Mouse (Mus musculus): Measurements from ENCODE around the gene Lmcd1. TPM values are rescaled to one million over a fixed set of nuclear protein-coding genes. Genes with fewer than 3 reads are reported as not detected.

Gene Lmcd1
- total and polyA plus RNA-seq, 3 experiments: not detected

DNA sequence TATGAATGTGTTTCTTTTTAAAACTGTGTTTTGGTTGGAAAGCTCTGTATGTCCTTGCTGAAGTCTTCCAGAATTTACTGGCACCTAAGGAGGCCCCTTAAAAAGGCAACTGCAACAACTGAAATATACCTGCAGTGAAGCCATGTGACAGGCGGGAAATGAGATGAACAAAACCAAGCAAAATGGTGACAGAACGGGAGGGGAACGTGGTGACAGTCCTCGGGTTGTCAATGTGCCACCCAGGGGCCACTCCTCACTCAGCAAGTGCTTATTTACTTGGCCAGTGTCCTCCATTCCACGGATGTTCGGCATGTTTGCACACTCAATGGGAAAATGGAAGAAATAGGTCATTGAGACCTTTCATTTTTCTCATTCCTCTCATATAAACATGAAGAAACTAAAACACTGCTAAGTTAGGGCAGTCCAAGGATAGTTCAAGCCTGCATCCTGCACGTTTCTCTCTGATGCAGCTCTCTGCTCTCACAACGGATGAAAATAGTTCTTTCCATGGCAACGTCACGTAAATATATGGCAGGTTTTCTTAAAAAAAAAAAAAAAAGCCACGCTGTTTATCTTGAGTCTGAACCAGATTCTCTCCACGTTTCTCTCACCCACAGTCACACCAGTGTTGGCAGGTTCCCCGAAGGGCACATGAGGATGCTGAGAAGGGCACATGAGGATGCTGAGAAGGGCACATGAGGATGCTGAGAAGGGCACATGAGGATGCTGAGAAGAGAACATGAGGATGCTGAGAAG lies 49.5 kb upstream of the Lmcd1 start:
- no peaks in the 10 kb centered on the region for H3K79me2 ChIP-seq (ENCODE audit: control insufficient read depth, insufficient read depth, low read length, poor library complexity)
- TF ChIP-seq EP300 (IDR thresholded peaks at IDR 0.05; ENCODE audit: low read depth in 1 of 2, low read length in 2 of 2): no peak
- TF ChIP-seq NELFE (IDR thresholded peaks at IDR 0.05; ENCODE audit: low read depth, low read length): no peak
- no peak for TF ChIP-seq MAZ (IDR thresholded peaks at IDR 0.05; ENCODE audit: low read depth, low read length)
- TF ChIP-seq BHLHE40 (IDR thresholded peaks at IDR 0.05; ENCODE audit: borderline replicate concordance, low read depth, low read length): no peak
- no peak for TF ChIP-seq E2F4 (IDR thresholded peaks at IDR 0.05; ENCODE audit: borderline replicate concordance, low read depth, low read length)
- TF ChIP-seq MEF2A (IDR thresholded peaks at IDR 0.05; ENCODE audit: extremely low read depth, insufficient replicate concordance, low read depth, low read length, poor library complexity, severe bottlenecking): no peak
- TF ChIP-seq POLR2AphosphoS5 (IDR thresholded peaks at IDR 0.05; ENCODE audit: borderline replicate concordance, low read depth, low read length): no peak
- TF ChIP-seq RAD21 (IDR thresholded peaks at IDR 0.05; ENCODE audit: low read depth, low read length): no peak
- no peak for TF ChIP-seq USF2 (IDR thresholded peaks at IDR 0.05; ENCODE audit: borderline replicate concordance in 1 of 2, insufficient read depth in 1 of 2, low read depth in 1 of 2, low read length in 2 of 2)
- no peak for TF ChIP-seq TAL1 (IDR thresholded peaks at IDR 0.05; ENCODE audit: low read length)
- no peak for TF ChIP-seq RCOR1 (IDR thresholded peaks at IDR 0.05; ENCODE audit: low read depth, low read length)
- TF ChIP-seq MAFK (IDR thresholded peaks at IDR 0.05; ENCODE audit: borderline replicate concordance, low read depth, low read length): no peak
- TF ChIP-seq GATA1 (IDR thresholded peaks at IDR 0.05; ENCODE audit: low read depth, low read length): no peak
- no peak for TF ChIP-seq SMC3 (IDR thresholded peaks at IDR 0.05; ENCODE audit: low read depth, low read length)
- TF ChIP-seq CTCF (IDR thresholded peaks at IDR 0.05 in 2 of 3, conservative IDR thresholded peaks at IDR 0.05 in 1 of 3; ENCODE audit: control insufficient read depth in 1 of 3, insufficient read depth in 1 of 3, low read depth in 2 of 3, low read length in 3 of 3, poor library complexity in 1 of 3, severe bottlenecking in 1 of 3): no peak
- TF ChIP-seq ZC3H11A (IDR thresholded peaks at IDR 0.05; ENCODE audit: low read depth, low read length): no peak
- no peak for TF ChIP-seq SIN3A (IDR thresholded peaks at IDR 0.05; ENCODE audit: low read length)
- TF ChIP-seq TCF12 (IDR thresholded peaks at IDR 0.05; ENCODE audit: low read depth, low read length): no peak
- no peak for TF ChIP-seq MXI1 (IDR thresholded peaks at IDR 0.05; ENCODE audit: low read depth, low read length)
- no peak overlapping the region for H3K4me3 ChIP-seq (ENCODE audit: control insufficient read depth in 1 of 2, insufficient read depth in 1 of 2, low read depth in 2 of 2, low read length in 2 of 2)
- H3K9me3 ChIP-seq (replicated peaks; ENCODE audit: insufficient read depth, low read length): no peaks in the 10 kb centered on the region
- no peaks in the 10 kb centered on the region for H3K36me3 ChIP-seq (ENCODE audit: control insufficient read depth in 1 of 2, insufficient read depth in 2 of 2, low read length in 2 of 2)
- DNase-seq (ENCODE audit: low read depth, low spot score): no peak
- H3K9ac ChIP-seq (ENCODE audit: control insufficient read depth, low read depth, low read length, poor library complexity, severe bottlenecking): no peak overlapping the region
- no peaks in the 10 kb centered on the region for H3K27me3 ChIP-seq (ENCODE audit: control insufficient read depth in 1 of 2, insufficient read depth in 2 of 2, low read length in 2 of 2)
- no peak overlapping the region for H3K27ac ChIP-seq (ENCODE audit: control insufficient read depth, low read depth, low read length)
- H3K4me1 ChIP-seq (ENCODE audit: control insufficient read depth in 1 of 2, insufficient read depth in 2 of 2, low read length in 2 of 2): no peaks in the 10 kb centered on the region

- Histone ChIP-seq H3K4me1 (ENCODE audit: control insufficient read depth in 1 of 2, insufficient read depth in 2 of 2, low read length in 2 of 2) (no peaks in the 10 kb centered on the region), H3K4me3 (ENCODE audit: control insufficient read depth in 1 of 2, insufficient read depth in 1 of 2, low read depth in 2 of 2, low read length in 2 of 2) (no peak overlapping the region), H3K27ac (ENCODE audit: control insufficient read depth, low read depth, low read length) (no peak overlapping the region), H3K9me3 (replicated peaks; ENCODE audit: insufficient read depth, low read length) (no peaks in the 10 kb centered on the region), H3K79me2 (ENCODE audit: control insufficient read depth, insufficient read depth, low read length, poor library complexity) (no peaks in the 10 kb centered on the region), H3K36me3 (ENCODE audit: control insufficient read depth in 1 of 2, insufficient read depth in 2 of 2, low read length in 2 of 2) (no peaks in the 10 kb centered on the region), H3K27me3 (ENCODE audit: control insufficient read depth in 1 of 2, insufficient read depth in 2 of 2, low read length in 2 of 2) (no peaks in the 10 kb centered on the region), H3K9ac (ENCODE audit: control insufficient read depth, low read depth, low read length, poor library complexity, severe bottlenecking) (no peak overlapping the region)
- TF ChIP-seq CHD1 (IDR thresholded peaks at IDR 0.05; ENCODE audit: low read depth, low read length): no peak
- TF ChIP-seq ZNF384 (IDR thresholded peaks at IDR 0.05; ENCODE audit: low read depth, low read length): no peak
- TF ChIP-seq USF1 (IDR thresholded peaks at IDR 0.05; ENCODE audit: low read depth, low read length): no peak
- TF ChIP-seq MEF2A (IDR thresholded peaks at IDR 0.05; ENCODE audit: extremely low read depth, insufficient replicate concordance, low read depth, low read length, poor library complexity, severe bottlenecking): no peak
- TF ChIP-seq ETS1 (IDR thresholded peaks at IDR 0.05; ENCODE audit: low read depth, low read length): no peak
- no peak for TF ChIP-seq BHLHE40 (IDR thresholded peaks at IDR 0.05; ENCODE audit: borderline replicate concordance, low read depth, low read length)
- TF ChIP-seq NELFE (IDR thresholded peaks at IDR 0.05; ENCODE audit: low read depth, low read length): no peak
- no peak for TF ChIP-seq GATA1 (IDR thresholded peaks at IDR 0.05; ENCODE audit: low read depth, low read length)
- TF ChIP-seq GABPA (IDR thresholded peaks at IDR 0.05; ENCODE audit: low read depth, low read length): no peak
- TF ChIP-seq RAD21 (IDR thresholded peaks at IDR 0.05; ENCODE audit: low read depth, low read length): no peak
- no peak for TF ChIP-seq ELF1 (IDR thresholded peaks at IDR 0.05; ENCODE audit: low read depth, low read length)
- no peak for TF ChIP-seq KAT2A (conservative IDR thresholded peaks at IDR 0.05; ENCODE audit: low read depth, low read length)
- no peak for DNase-seq (ENCODE audit: low read depth, low spot score)
Measured at GRCm38 (mm10) chr6:112236775-112237174, 36.8 kb upstream of the Lmcd1 start.

All from MEL (cell line).